Mouse (Mus musculus) neural tube, embryonic 13.5 days (tissue): ENCODE results near the gene Klf1. TPM values are rescaled to one million over a fixed set of nuclear protein-coding genes. Genes with fewer than 3 reads are reported as not detected.

Experiments used
- ATAC-seq: fragments of 200-750 bp; cut with Nextera tagmentation; 2 replicates; pipeline ENCODE4 v1.8.0; 2017; ENCODE audit warnings: low read depth, mild to moderate bottlenecking, moderate TSS enrichment, moderate library complexity
- H3K27ac ChIP-seq: fragments of 300-500 bp; sonication (generic); replicated peaks from 2 replicates; pipeline ENCODE4 v1.5.1; 2015; ENCODE audit warnings: moderate library complexity, mild to moderate bottlenecking, inconsistent platforms
- H3K27me3 ChIP-seq: fragments of 300-500 bp; sonication (generic); 2 replicates; pipeline ENCODE4 v1.6.1; 2015; ENCODE audit warnings: mild to moderate bottlenecking, inconsistent platforms
- H3K36me3 ChIP-seq: fragments of 300-500 bp; sonication (generic); 2 replicates; pipeline ENCODE4 v1.6.1; 2015; ENCODE audit warnings: mild to moderate bottlenecking, inconsistent platforms
- H3K4me1 ChIP-seq: fragments of 300-500 bp; sonication (generic); replicated peaks from 2 replicates; pipeline ENCODE4 v1.6.1; 2015; ENCODE audit warnings: inconsistent platforms
- H3K4me2 ChIP-seq: fragments of 300-500 bp; sonication (generic); 2 replicates; pipeline ENCODE4 v1.6.1; 2015; ENCODE audit warnings: inconsistent platforms, mild to moderate bottlenecking, moderate library complexity
- H3K4me3 ChIP-seq: fragments of 300-500 bp; sonication (generic); 2 replicates; pipeline ENCODE4 v1.5.1; 2015; ENCODE audit warnings: mild to moderate bottlenecking, inconsistent platforms
- H3K9ac ChIP-seq: fragments of 300-500 bp; sonication (generic); 2 replicates; pipeline ENCODE4 v1.6.1; 2015; ENCODE audit warnings: moderate library complexity, mild to moderate bottlenecking, inconsistent platforms
- H3K9me3 ChIP-seq: fragments of 300-500 bp; sonication (generic); 2 replicates; pipeline ENCODE4 v1.6.1; 2016; ENCODE audit warnings: inconsistent platforms
- WGBS: fragments of 180-500 bp; shearing (Covaris S2); methylation state at CpG from one replicate; pipeline ENCODE4 v1.1.7; 2015; 5-methylcytosine and 5-hydroxymethylcytosine counted together
- polyA plus RNA-seq: library from polyadenylated mRNA; unstranded; fragments of >200 nt; fragmentation: Nextera tagmentation; extraction: Ambion mirVana; gene quantifications from 2 replicates; pipeline ENCODE4 v1.2.1, GENCODE M21; 2015

Klf1 gene
- 0.90 and 0.91 TPM in 2 replicates for polyA plus RNA-seq

DNA sequence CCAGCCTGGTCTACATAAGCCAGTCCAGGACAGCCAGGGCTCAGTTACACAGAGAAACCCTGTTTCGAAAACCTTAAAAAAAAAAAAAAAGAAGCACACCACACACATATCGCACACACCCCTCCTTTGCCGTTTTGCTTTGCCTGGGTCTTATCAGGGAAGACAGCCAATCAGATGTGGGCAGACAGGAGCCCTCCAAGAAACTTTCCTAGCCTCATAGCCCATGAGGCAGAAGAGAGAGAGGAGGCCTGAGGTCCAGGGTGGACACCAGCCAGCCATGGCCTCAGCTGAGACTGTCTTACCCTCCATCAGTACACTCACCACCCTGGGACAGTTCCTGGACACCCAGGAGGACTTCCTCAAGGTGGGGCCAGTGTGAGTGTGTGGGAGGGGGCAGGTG, at the start of gene Klf1:
Klf1 (plus strand) TSS at position 177 of the 400 bp plus-strand sequence.
- no peaks in the 10 kb centered on the region for H3K9me3 ChIP-seq
- peaks cover 45% of the 10 kb centered on the region for H3K27me3 ChIP-seq
- H3K27ac ChIP-seq = no peak within 1 kb of the TSS
- H3K4me1 ChIP-seq = peaks cover 14% of the 10 kb centered on the region
- peak within 1 kb of the TSS; percentile 47 for H3K4me3 ChIP-seq
- H3K4me2 ChIP-seq = peak within 1 kb of the TSS; percentile 88
- WGBS = 85% methylated on average over 3 of the region's 3 CpGs
- H3K36me3 ChIP-seq = no peaks in the 10 kb centered on the region
- ATAC-seq = no peak
- peak within 1 kb of the TSS; percentile 76 for H3K9ac ChIP-seq

- no peak overlapping the region for H3K27ac ChIP-seq
- H3K9me3 ChIP-seq = no peaks in the 10 kb centered on the region
- H3K4me2 ChIP-seq = no peak overlapping the region
- H3K27me3 ChIP-seq = peaks cover 3% of the 10 kb centered on the region; the same call in 1 of the 2 replicates
- ATAC-seq = peak; percentile 28
- peaks cover 24% of the 10 kb centered on the region for H3K36me3 ChIP-seq
- 98% methylated on average over 3 of the region's 3 CpGs for WGBS
- H3K4me1 ChIP-seq = peaks cover 23% of the 10 kb centered on the region
- peak overlapping the region; percentile 90 for H3K4me3 ChIP-seq
- no peak overlapping the region for H3K9ac ChIP-seq
These were observed 45.3 kb upstream of the Klf1 start for GRCm38 (mm10) chr8:84856434-84856833.

- ATAC-seq = peak; percentile 93
- Histone ChIP-seq H3K27me3 (peaks cover 3% of the 10 kb centered on the region; the same call in 1 of the 2 replicates), H3K27ac (peak within 1 kb of the TSS; percentile 79), H3K4me3 (peak within 1 kb of the TSS; percentile 90), H3K9me3 (no peaks in the 10 kb centered on the region), H3K4me2 (peak within 1 kb of the TSS; percentile 97), H3K4me1 (peaks cover 23% of the 10 kb centered on the region), H3K36me3 (peaks cover 30% of the 10 kb centered on the region), H3K9ac (peak within 1 kb of the TSS; percentile 91)
- WGBS = under 1% methylated on average over 39 of the region's 39 CpGs
These were observed 44.8 kb upstream of the Klf1 start, which contains the start of gene Farsa for GRCm38 (mm10) chr8:84856864-84857441. Farsa (plus strand) TSS chr8:84856989.

- peak; percentile 77 for ATAC-seq
- peaks cover 39% of the 10 kb centered on the region for H3K36me3 ChIP-seq
- H3K4me2 ChIP-seq = peak within 1 kb of the TSS; percentile 80
- WGBS = 14% methylated on average over 46 of the region's 46 CpGs
- H3K9ac ChIP-seq = peak within 1 kb of the TSS; percentile 65
- peaks cover 10% of the 10 kb centered on the region for H3K27me3 ChIP-seq
- H3K9me3 ChIP-seq = no peaks in the 10 kb centered on the region
- peak within 1 kb of the TSS; percentile 41 for H3K4me3 ChIP-seq
- H3K4me1 ChIP-seq = peaks cover 11% of the 10 kb centered on the region
- H3K27ac ChIP-seq = no peak within 1 kb of the TSS
These were observed 30.1 kb upstream of the Klf1 start, which contains the start of gene Syce2 for GRCm38 (mm10) chr8:84871376-84872308. Syce2 (plus strand) TSS chr8:84872111.

DNA sequence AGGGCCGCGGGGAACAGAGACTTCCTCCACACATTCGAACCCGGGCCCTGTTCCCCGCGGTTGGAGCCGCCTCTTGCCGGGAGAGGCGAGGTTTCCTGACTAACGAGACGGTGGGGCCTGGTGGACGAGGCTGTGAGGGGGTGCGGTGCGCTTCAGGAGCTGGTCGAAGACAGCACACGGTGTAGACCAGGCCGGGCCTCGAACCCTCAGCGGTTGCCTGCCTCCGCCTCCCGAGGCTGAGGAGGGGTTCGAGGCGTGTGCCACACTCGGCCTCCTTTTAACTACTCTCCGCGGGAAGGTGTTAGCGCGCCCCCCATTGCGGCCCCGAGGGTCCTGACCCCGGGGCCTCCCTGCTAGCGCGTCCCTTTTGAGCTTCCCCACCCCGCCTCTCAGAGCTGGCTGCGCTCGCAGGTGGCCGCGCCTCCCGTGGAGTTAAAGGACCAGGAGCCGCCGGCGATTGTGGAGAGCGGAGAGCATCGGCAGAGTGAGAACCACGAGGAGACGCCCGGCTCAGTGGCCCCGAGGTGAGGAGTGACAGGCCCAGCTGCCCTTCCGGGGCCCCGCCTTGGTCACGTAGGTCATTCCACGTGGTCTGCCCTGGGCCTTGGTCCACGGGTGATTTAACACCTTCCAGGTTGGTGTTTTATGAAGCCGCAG, 29.3 kb upstream of the Klf1 start:
- Histone ChIP-seq H3K4me1 (peaks cover 11% of the 10 kb centered on the region), H3K9ac (peak overlapping the region; percentile 65), H3K4me2 (peak overlapping the region; percentile 80), H3K9me3 (no peaks in the 10 kb centered on the region), H3K36me3 (peaks cover 31% of the 10 kb centered on the region), H3K4me3 (peak overlapping the region; percentile 41), H3K27me3 (peaks cover 10% of the 10 kb centered on the region), H3K27ac (no peak overlapping the region)
- WGBS = 3% methylated on average over 54 of the region's 54 CpGs
- ATAC-seq = peak; percentile 55

DNA sequence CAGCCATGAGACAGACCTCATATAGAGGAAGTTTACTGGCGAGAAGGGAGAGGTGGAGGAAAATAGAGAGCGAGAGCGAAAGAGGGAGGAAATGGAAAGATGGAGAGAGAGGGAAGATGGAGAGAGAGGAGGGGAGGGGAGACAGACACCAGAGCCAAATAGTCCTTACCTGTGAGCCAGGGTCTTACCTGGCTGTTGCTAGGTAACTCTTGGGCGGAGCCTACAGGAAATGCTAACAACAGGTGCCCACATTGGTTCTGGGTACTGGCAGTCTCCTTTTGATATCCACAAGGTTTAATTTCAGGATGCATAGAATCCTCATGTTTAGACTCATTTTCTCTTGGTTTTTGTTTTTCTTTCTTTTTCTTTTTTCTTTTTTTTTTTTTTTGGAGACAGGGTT, 28.7 kb upstream of the Klf1 start:
- Histone ChIP-seq H3K4me1 (peaks cover 11% of the 10 kb centered on the region), H3K27ac (no peak overlapping the region), H3K9me3 (no peaks in the 10 kb centered on the region), H3K27me3 (peaks cover 10% of the 10 kb centered on the region), H3K36me3 (peaks cover 25% of the 10 kb centered on the region), H3K4me2 (peak overlapping the region; percentile 80), H3K4me3 (peak overlapping the region; percentile 41; the same call in 1 of the 2 replicates), H3K9ac (no peak overlapping the region)
- 62% methylated on average over 4 of the region's 4 CpGs for WGBS
- ATAC-seq = no peak

DNA sequence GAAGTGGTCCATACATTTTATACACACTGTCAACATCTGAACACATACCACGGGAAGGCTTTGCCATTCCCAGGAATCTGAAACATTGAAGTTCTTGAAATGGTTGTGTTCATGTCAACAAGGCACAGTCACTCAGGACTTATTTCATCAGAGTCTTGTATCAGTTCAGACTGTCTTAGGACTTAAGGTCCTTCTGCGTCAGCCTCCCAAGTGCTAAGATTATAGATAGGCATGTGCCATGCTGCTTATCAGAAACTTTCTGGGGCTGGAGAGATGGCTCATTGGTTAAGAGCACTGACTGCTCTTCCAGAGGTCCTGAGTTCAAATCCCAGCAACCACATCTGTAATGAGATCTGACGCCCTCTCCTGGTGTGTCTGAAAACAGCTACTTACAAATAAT, 27.4 kb upstream of the Klf1 start:
- Histone ChIP-seq H3K36me3 (peaks cover 12% of the 10 kb centered on the region), H3K27ac (no peak overlapping the region), H3K27me3 (peaks cover 10% of the 10 kb centered on the region), H3K4me3 (no peak overlapping the region), H3K9me3 (no peaks in the 10 kb centered on the region), H3K9ac (no peak overlapping the region), H3K4me1 (peaks cover 11% of the 10 kb centered on the region), H3K4me2 (no peak overlapping the region)
- ATAC-seq = no peak
- 91% methylated on average over 3 of the region's 3 CpGs for WGBS

GRCm38 (mm10) chr8:84877297-84878035, 24.3 kb upstream of the Klf1 start:
- no peak for ATAC-seq
- no peaks in the 10 kb centered on the region for H3K36me3 ChIP-seq
- no peak overlapping the region for H3K4me3 ChIP-seq
- no peak overlapping the region for H3K27ac ChIP-seq
- H3K9me3 ChIP-seq = no peaks in the 10 kb centered on the region
- H3K4me2 ChIP-seq = no peak overlapping the region
- H3K27me3 ChIP-seq = peaks cover 6% of the 10 kb centered on the region
- H3K9ac ChIP-seq = no peak overlapping the region
- 82% methylated on average over 3 of the region's 3 CpGs for WGBS
- H3K4me1 ChIP-seq = peaks cover 4% of the 10 kb centered on the region

- no peak overlapping the region for H3K4me3 ChIP-seq
- no peak overlapping the region for H3K9ac ChIP-seq
- no peaks in the 10 kb centered on the region for H3K27me3 ChIP-seq
- no peaks in the 10 kb centered on the region for H3K36me3 ChIP-seq
- no peak for ATAC-seq
- no peak overlapping the region for H3K27ac ChIP-seq
- WGBS = 89% methylated on average over 1 of the region's 1 CpGs
- no peak overlapping the region for H3K4me2 ChIP-seq
- no peaks in the 10 kb centered on the region for H3K4me1 ChIP-seq
- no peaks in the 10 kb centered on the region for H3K9me3 ChIP-seq
These were observed 22.8 kb upstream of the Klf1 start for GRCm38 (mm10) chr8:84878915-84879314.

- H3K4me1 ChIP-seq = no peaks in the 10 kb centered on the region
- no peak overlapping the region for H3K4me3 ChIP-seq
- H3K36me3 ChIP-seq = peaks cover 43% of the 10 kb centered on the region
- no peak overlapping the region for H3K27ac ChIP-seq
- no peak overlapping the region for H3K9ac ChIP-seq
- no peaks in the 10 kb centered on the region for H3K9me3 ChIP-seq
- H3K4me2 ChIP-seq = no peak overlapping the region
- no peak for ATAC-seq
- no peaks in the 10 kb centered on the region for H3K27me3 ChIP-seq
- 86% methylated on average over 4 of the region's 4 CpGs for WGBS
These were observed 17.0 kb upstream of the Klf1 start for GRCm38 (mm10) chr8:84884728-84885127.

GRCm38 (mm10) chr8:84888280-84888679, 13.4 kb upstream of the Klf1 start:
- peaks cover 10% of the 10 kb centered on the region for H3K4me1 ChIP-seq
- no peaks in the 10 kb centered on the region for H3K9me3 ChIP-seq
- no peak overlapping the region for H3K9ac ChIP-seq
- no peak overlapping the region for H3K27ac ChIP-seq
- no peak overlapping the region for H3K4me3 ChIP-seq
- 94% methylated on average over 3 of the region's 3 CpGs for WGBS
- H3K4me2 ChIP-seq = no peak overlapping the region
- no peaks in the 10 kb centered on the region for H3K27me3 ChIP-seq
- ATAC-seq = no peak
- H3K36me3 ChIP-seq = peaks cover 53% of the 10 kb centered on the region
